29 mouse cellular contexts compared by ENCODE assay signal in genomic region chr9:94698175-94698574, GRCm38 (mm10). TPM values are rescaled to one million over a fixed set of nuclear protein-coding genes. Genes with fewer than 3 reads are reported as not detected.
A peak's percentile ranks its signal among the peaks of the same experiment; 100 is the strongest.
DNase-seq lines count a peak whose midpoint lies in the region; ATAC-seq and TF ChIP-seq lines count a peak whose summit lies in the region.
"Had no signal": no experiment of that assay in that cellular context is flagged by ENCODE, and none has a peak within 500 bp of the region (broad histone marks: within the 10 kb centered on the region; RNA-seq: fewer than 3 reads in every experiment).

No protein-coding gene starts in this region.

- intact Hi-C loops in left cerebral cortex, postnatal 14 days (cut with DNase I), result no loop called here

- no peak overlapping the region for H3K9ac ChIP-seq in neural tube, embryonic 15.5 days (replicated peaks)
- H3K9ac ChIP-seq: embryonic facial prominence, embryonic 13.5 days; forebrain, embryonic 12.5 days; forebrain, embryonic 15.5 days; hindbrain, embryonic 13.5 days had no signal

- no peak for TF ChIP-seq POLR2A in bone marrow macrophage, adult 2 months (IDR thresholded peaks at IDR 0.05; ENCODE audit: borderline replicate concordance, low read depth, low read length)

- H3K27me3 ChIP-seq in neural tube, embryonic 15.5 days (replicated peaks), result no peaks in the 10 kb centered on the region
- H3K27me3 ChIP-seq: CH12.LX; embryonic facial prominence, embryonic 13.5 days; forebrain, embryonic 12.5 days; forebrain, embryonic 15.5 days; hindbrain, embryonic 13.5 days had no signal

- H3K27ac ChIP-seq in bone marrow macrophage, adult 2 months (ENCODE audit: insufficient read depth, low read depth, low read length), result peak overlapping the region; percentile 40; the same call in 1 of the 2 replicates
- no peak overlapping the region for H3K27ac ChIP-seq in neural tube, embryonic 15.5 days (replicated peaks)
- H3K27ac ChIP-seq: embryonic facial prominence, embryonic 10.5 days; embryonic facial prominence, embryonic 13.5 days; forebrain, embryonic 12.5 days; forebrain, embryonic 15.5 days; heart, adult 2 months; hindbrain, embryonic 10.5 days; hindbrain, embryonic 13.5 days had no signal

- peak; percentile 40 for ATAC-seq in CD4-positive, CD25-positive, alpha-beta regulatory T cell, adult 4 months
- peak; percentile 57 for ATAC-seq in inflammation-experienced regulatory T-cells, adult 6 months
- ATAC-seq in neural tube, embryonic 15.5 days (ENCODE audit: low FRiP score), result no peak
- ATAC-seq: forebrain, embryonic 15.5 days; hindbrain, embryonic 16.5 days; intestine, embryonic 16.5 days had no signal

- H3K4me3 ChIP-seq in bone marrow macrophage, adult 2 months (ENCODE audit: insufficient read depth, low read length), result no peak overlapping the region
- H3K4me3 ChIP-seq in neural tube, embryonic 15.5 days (replicated peaks), result no peak overlapping the region
- H3K4me3 ChIP-seq: embryonic facial prominence, embryonic 10.5 days; embryonic facial prominence, embryonic 13.5 days; erythroblast, embryonic 14.5 days; forebrain, embryonic 12.5 days; forebrain, embryonic 15.5 days; heart, adult 2 months; hindbrain, embryonic 10.5 days; hindbrain, embryonic 13.5 days had no signal

- 74% methylated on average over 2 of the region's 2 CpGs for WGBS in neural tube, embryonic 15.5 days

- peaks cover 48% of the 10 kb centered on the region for H3K4me1 ChIP-seq in bone marrow macrophage, adult 2 months (ENCODE audit: control insufficient read depth, insufficient read depth, low read length)
- peaks cover 8% of the 10 kb centered on the region; the same call in 1 of the 2 replicates for H3K4me1 ChIP-seq in neural tube, embryonic 15.5 days
- H3K4me1 ChIP-seq: forebrain, embryonic 15.5 days had no signal

- TF ChIP-seq CTCF in bone marrow macrophage, adult 2 months (IDR thresholded peaks at IDR 0.05; ENCODE audit: low read depth, low read length), result no peak

- no peaks in the 10 kb centered on the region for H3K9me3 ChIP-seq in neural tube, embryonic 15.5 days (replicated peaks)
- H3K9me3 ChIP-seq: embryonic facial prominence, embryonic 10.5 days; embryonic facial prominence, embryonic 13.5 days; forebrain, embryonic 12.5 days; forebrain, embryonic 15.5 days; hindbrain, embryonic 10.5 days; hindbrain, embryonic 13.5 days had no signal

- peak; percentile 37 for DNase-seq in CD4-positive helper T cell, adult 2 months (ENCODE audit: low read depth, low spot score)
- DNase-seq in left cerebral cortex, postnatal 14 days (ENCODE audit: low spot score in 2 of 2), result no peak
- DNase-seq in left cerebral cortex, adult 9 months (ENCODE audit: low spot score in 2 of 2), result no peak
- DNase-seq: adrenal gland, adult 8-10 months; adrenal gland, postnatal 25 days; B cell, adult 2 months; cerebellum, adult 11 months; cerebellum, adult 2 months; cerebellum, adult 9-11 months; cerebellum, postnatal 25 days; embryo, embryonic 11 days; gastrocnemius, postnatal 25 days; heart, adult 2 months had no signal

- no peaks in the 10 kb centered on the region for H3K36me3 ChIP-seq in neural tube, embryonic 15.5 days
- H3K36me3 ChIP-seq: embryonic facial prominence, embryonic 10.5 days; embryonic facial prominence, embryonic 13.5 days; forebrain, embryonic 12.5 days; forebrain, embryonic 15.5 days; G1E; hindbrain, embryonic 10.5 days; hindbrain, embryonic 13.5 days had no signal

- no peak overlapping the region for H3K4me2 ChIP-seq in neural tube, embryonic 15.5 days
- H3K4me2 ChIP-seq: embryonic facial prominence, embryonic 13.5 days; forebrain, embryonic 12.5 days; forebrain, embryonic 15.5 days; heart, embryonic 11.5 days; hindbrain, embryonic 13.5 days had no signal

RNA-seq across cellular contexts. Expression of gene Slc9a9, which starts 28.5 kb away (rescaled TPM):
- polyA plus RNA-seq in CD4-positive, CD25-positive, alpha-beta regulatory T cell, adult 4 months (2017; shearing (Covaris generic)), result 10 to 100 TPM; 35.6 to 44.2 TPM
- polyA plus RNA-seq in bone marrow macrophage, adult 2 months (2012; ENCODE audit: insufficient read depth, insufficient read length, missing spikeins), result 115 and 127 TPM in 2 replicates
- polyA plus RNA-seq in inflammation-experienced regulatory T-cells, adult 6 months (2017; shearing (Covaris generic)), result 10 to 100 TPM; 36.4 to 65.4 (median 52.3) TPM
- polyA plus RNA-seq in neural tube, embryonic 15.5 days (2015; fragmentation: Nextera tagmentation; extraction: Ambion mirVana), result 9.2 and 10.5 TPM in 2 replicates
- 10 to 100 TPM; 14.8 to 16.1 TPM for total RNA-seq in left cerebral cortex, postnatal 14 days (2021)
- total RNA-seq: CH12.LX had no signal
- polyA plus RNA-seq: G1E had no signal
